Mouse (Mus musculus): ENCODE data around the gene Tmem81. TPM values are rescaled to one million over a fixed set of nuclear protein-coding genes. Genes with fewer than 3 reads are reported as not detected.

Gene Tmem81
- polyA plus RNA-seq, 1 experiment from 2014 or later, result 2.0 TPM

GRCm38 (mm10) chr1:132476575-132476927, 29.5 kb upstream of the Tmem81 start:
- Histone ChIP-seq H3K4me2 (replicated peaks; ENCODE audit: low read depth, low read length) (peak overlapping the region; percentile 81), H3K27ac (ENCODE audit: low read length) (no peak overlapping the region), H3K9me3 (ENCODE audit: control insufficient read depth, low read depth, low read length) (no peaks in the 10 kb centered on the region), H3K9ac (replicated peaks; ENCODE audit: low read depth, low read length) (peak overlapping the region; percentile 74), H3K36me3 (ENCODE audit: control insufficient read depth, insufficient read depth, low read length) (no peaks in the 10 kb centered on the region), H3K4me1 (ENCODE audit: control insufficient read depth, insufficient read depth, low read length) (peaks cover 7% of the 10 kb centered on the region; the same call in 1 of the 2 replicates), H3K27me3 (ENCODE audit: control insufficient read depth, insufficient read depth, low read length) (no peaks in the 10 kb centered on the region), H3K4me3 (ENCODE audit: low read depth, low read length) (peak overlapping the region; percentile 77)
- WGBS, result 6% methylated on average over 9 of the region's 9 CpGs
- ATAC-seq (ENCODE audit: insufficient number of reproducible peaks, insufficient read depth, low FRiP score, low read depth), result peak; percentile 39; the same call in 1 of the 2 replicates

- peaks cover 7% of the 10 kb centered on the region; the same call in 1 of the 2 replicates for H3K4me1 ChIP-seq (ENCODE audit: control insufficient read depth, insufficient read depth, low read length)
- H3K27me3 ChIP-seq (ENCODE audit: control insufficient read depth, insufficient read depth, low read length), result no peaks in the 10 kb centered on the region
- peak within 1 kb of the TSS; percentile 41; the same call in 1 of the 2 replicates for H3K27ac ChIP-seq (ENCODE audit: low read length)
- peak within 1 kb of the TSS; percentile 77 for H3K4me3 ChIP-seq (ENCODE audit: low read depth, low read length)
- WGBS, result under 1% methylated on average over 43 of the region's 43 CpGs
- peak within 1 kb of the TSS; percentile 81 for H3K4me2 ChIP-seq (replicated peaks; ENCODE audit: low read depth, low read length)
- H3K9me3 ChIP-seq (ENCODE audit: control insufficient read depth, low read depth, low read length), result no peaks in the 10 kb centered on the region
- ATAC-seq (ENCODE audit: insufficient number of reproducible peaks, insufficient read depth, low FRiP score, low read depth), result peak; percentile 91
- peak within 1 kb of the TSS; percentile 74 for H3K9ac ChIP-seq (replicated peaks; ENCODE audit: low read depth, low read length)
- no peaks in the 10 kb centered on the region for H3K36me3 ChIP-seq (ENCODE audit: control insufficient read depth, insufficient read depth, low read length)
Observed at GRCm38 (mm10) chr1:132476928-132477691, 28.9 kb upstream of the Tmem81 start, which contains the start of gene Rbbp5. Gene Rbbp5 (plus strand): TSS chr1:132477365.

- H3K27me3 ChIP-seq (ENCODE audit: control insufficient read depth, insufficient read depth, low read length), result no peaks in the 10 kb centered on the region
- no peaks in the 10 kb centered on the region for H3K9me3 ChIP-seq (ENCODE audit: control insufficient read depth, low read depth, low read length)
- no peak overlapping the region for H3K9ac ChIP-seq (replicated peaks; ENCODE audit: low read depth, low read length)
- H3K4me3 ChIP-seq (ENCODE audit: low read depth, low read length), result no peak overlapping the region
- ATAC-seq (ENCODE audit: insufficient number of reproducible peaks, insufficient read depth, low FRiP score, low read depth), result no peak
- peaks cover 7% of the 10 kb centered on the region; the same call in 1 of the 2 replicates for H3K4me1 ChIP-seq (ENCODE audit: control insufficient read depth, insufficient read depth, low read length)
- WGBS, result 94% methylated on average over 1 of the region's 1 CpGs
- H3K27ac ChIP-seq (ENCODE audit: low read length), result no peak overlapping the region
- H3K4me2 ChIP-seq (replicated peaks; ENCODE audit: low read depth, low read length), result no peak overlapping the region
- H3K36me3 ChIP-seq (ENCODE audit: control insufficient read depth, insufficient read depth, low read length), result peaks cover 1% of the 10 kb centered on the region; the same call in 1 of the 2 replicates
Observed at GRCm38 (mm10) chr1:132479438-132479837, 26.6 kb upstream of the Tmem81 start.

GRCm38 (mm10) chr1:132481619-132482018, 24.4 kb upstream of the Tmem81 start:
- Histone ChIP-seq H3K36me3 (ENCODE audit: control insufficient read depth, insufficient read depth, low read length) (peaks cover 11% of the 10 kb centered on the region), H3K9me3 (ENCODE audit: control insufficient read depth, low read depth, low read length) (no peaks in the 10 kb centered on the region), H3K27ac (ENCODE audit: low read length) (no peak overlapping the region), H3K9ac (replicated peaks; ENCODE audit: low read depth, low read length) (no peak overlapping the region), H3K4me3 (ENCODE audit: low read depth, low read length) (no peak overlapping the region), H3K4me2 (replicated peaks; ENCODE audit: low read depth, low read length) (no peak overlapping the region), H3K27me3 (ENCODE audit: control insufficient read depth, insufficient read depth, low read length) (no peaks in the 10 kb centered on the region), H3K4me1 (ENCODE audit: control insufficient read depth, insufficient read depth, low read length) (peaks cover 7% of the 10 kb centered on the region; the same call in 1 of the 2 replicates)
- ATAC-seq (ENCODE audit: insufficient number of reproducible peaks, insufficient read depth, low FRiP score, low read depth), result no peak
- WGBS, result 91% methylated on average over 2 of the region's 2 CpGs

GRCm38 (mm10) chr1:132483234-132483633, 22.8 kb upstream of the Tmem81 start:
- no peak for ATAC-seq (ENCODE audit: insufficient number of reproducible peaks, insufficient read depth, low FRiP score, low read depth)
- Histone ChIP-seq H3K9ac (replicated peaks; ENCODE audit: low read depth, low read length) (no peak overlapping the region), H3K36me3 (ENCODE audit: control insufficient read depth, insufficient read depth, low read length) (peaks cover 14% of the 10 kb centered on the region), H3K27ac (ENCODE audit: low read length) (no peak overlapping the region), H3K4me1 (ENCODE audit: control insufficient read depth, insufficient read depth, low read length) (peaks cover 4% of the 10 kb centered on the region; the same call in 1 of the 2 replicates), H3K27me3 (ENCODE audit: control insufficient read depth, insufficient read depth, low read length) (no peaks in the 10 kb centered on the region), H3K9me3 (ENCODE audit: control insufficient read depth, low read depth, low read length) (no peaks in the 10 kb centered on the region), H3K4me2 (replicated peaks; ENCODE audit: low read depth, low read length) (no peak overlapping the region), H3K4me3 (ENCODE audit: low read depth, low read length) (no peak overlapping the region)
- WGBS, result 80% methylated on average over 3 of the region's 3 CpGs

GRCm38 (mm10) chr1:132483759-132484158, 22.3 kb upstream of the Tmem81 start:
- no peak overlapping the region for H3K4me2 ChIP-seq (replicated peaks; ENCODE audit: low read depth, low read length)
- H3K27ac ChIP-seq (ENCODE audit: low read length), result no peak overlapping the region
- H3K9me3 ChIP-seq (ENCODE audit: control insufficient read depth, low read depth, low read length), result no peaks in the 10 kb centered on the region
- H3K4me3 ChIP-seq (ENCODE audit: low read depth, low read length), result no peak overlapping the region
- no peak for ATAC-seq (ENCODE audit: insufficient number of reproducible peaks, insufficient read depth, low FRiP score, low read depth)
- peaks cover 20% of the 10 kb centered on the region for H3K36me3 ChIP-seq (ENCODE audit: control insufficient read depth, insufficient read depth, low read length)
- H3K9ac ChIP-seq (replicated peaks; ENCODE audit: low read depth, low read length), result no peak overlapping the region
- no peaks in the 10 kb centered on the region for H3K27me3 ChIP-seq (ENCODE audit: control insufficient read depth, insufficient read depth, low read length)
- 89% methylated on average over 6 of the region's 6 CpGs for WGBS
- H3K4me1 ChIP-seq (ENCODE audit: control insufficient read depth, insufficient read depth, low read length), result no peaks in the 10 kb centered on the region

GRCm38 (mm10) chr1:132500535-132500934, 5.5 kb upstream of the Tmem81 start:
- Histone ChIP-seq H3K4me3 (ENCODE audit: low read depth, low read length) (no peak overlapping the region), H3K9ac (replicated peaks; ENCODE audit: low read depth, low read length) (no peak overlapping the region), H3K36me3 (ENCODE audit: control insufficient read depth, insufficient read depth, low read length) (peaks cover 69% of the 10 kb centered on the region), H3K27me3 (ENCODE audit: control insufficient read depth, insufficient read depth, low read length) (no peaks in the 10 kb centered on the region), H3K4me1 (ENCODE audit: control insufficient read depth, insufficient read depth, low read length) (no peaks in the 10 kb centered on the region), H3K27ac (ENCODE audit: low read length) (no peak overlapping the region), H3K4me2 (replicated peaks; ENCODE audit: low read depth, low read length) (no peak overlapping the region), H3K9me3 (ENCODE audit: control insufficient read depth, low read depth, low read length) (no peaks in the 10 kb centered on the region)
- 88% methylated on average over 2 of the region's 2 CpGs for WGBS
- ATAC-seq (ENCODE audit: insufficient number of reproducible peaks, insufficient read depth, low FRiP score, low read depth), result no peak

- Histone ChIP-seq H3K36me3 (ENCODE audit: control insufficient read depth, insufficient read depth, low read length) (peaks cover 57% of the 10 kb centered on the region), H3K4me2 (replicated peaks; ENCODE audit: low read depth, low read length) (no peak overlapping the region), H3K9me3 (ENCODE audit: control insufficient read depth, low read depth, low read length) (no peaks in the 10 kb centered on the region), H3K4me3 (ENCODE audit: low read depth, low read length) (no peak overlapping the region), H3K9ac (replicated peaks; ENCODE audit: low read depth, low read length) (no peak overlapping the region), H3K27ac (ENCODE audit: low read length) (no peak overlapping the region), H3K4me1 (ENCODE audit: control insufficient read depth, insufficient read depth, low read length) (no peaks in the 10 kb centered on the region), H3K27me3 (ENCODE audit: control insufficient read depth, insufficient read depth, low read length) (no peaks in the 10 kb centered on the region)
- ATAC-seq (ENCODE audit: insufficient number of reproducible peaks, insufficient read depth, low FRiP score, low read depth), result no peak
- 87% methylated on average over 5 of the region's 5 CpGs for WGBS
Observed at GRCm38 (mm10) chr1:132505155-132505554, 875 bp upstream of the Tmem81 start.
